Mouse (Mus musculus) cerebellum, adult 9-10 months (tissue): ENCODE data around the gene Notch2.

Experiments used
- DNase-seq: peaks from one replicate; pipeline ENCODE4 v3.0.0; 2022

Gene Notch2

GRCm38 (mm10) chr3:98079601-98080215 is 66.4 kb downstream of the Notch2 start:
- DNase-seq: no peak

GRCm38 (mm10) chr3:98080630-98081029 is 67.3 kb downstream of the Notch2 start:
- no peak for DNase-seq

DNA sequence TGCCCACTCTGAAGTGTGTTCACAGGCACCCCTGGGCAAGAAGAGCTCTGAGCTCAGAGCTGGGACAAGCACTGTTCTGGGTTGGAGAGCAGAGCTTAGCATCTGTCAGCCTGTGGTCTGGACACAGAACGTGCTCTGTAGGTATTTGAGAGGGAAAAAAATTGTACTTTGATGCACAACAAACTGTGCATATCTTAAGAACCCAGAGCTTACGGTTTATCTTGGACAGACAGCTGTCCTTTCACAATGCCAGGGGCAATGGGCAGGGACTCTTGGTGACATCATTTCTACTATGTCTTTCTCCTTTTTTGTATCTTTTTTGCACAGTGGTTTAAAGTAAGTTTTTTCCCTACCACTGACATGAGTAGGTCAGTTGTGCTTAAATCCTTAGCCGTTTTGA is 68.9 kb downstream of the Notch2 start:
- no peak for DNase-seq

GRCm38 (mm10) chr3:98082972-98083371 is 69.6 kb downstream of the Notch2 start:
- no peak for DNase-seq

DNA sequence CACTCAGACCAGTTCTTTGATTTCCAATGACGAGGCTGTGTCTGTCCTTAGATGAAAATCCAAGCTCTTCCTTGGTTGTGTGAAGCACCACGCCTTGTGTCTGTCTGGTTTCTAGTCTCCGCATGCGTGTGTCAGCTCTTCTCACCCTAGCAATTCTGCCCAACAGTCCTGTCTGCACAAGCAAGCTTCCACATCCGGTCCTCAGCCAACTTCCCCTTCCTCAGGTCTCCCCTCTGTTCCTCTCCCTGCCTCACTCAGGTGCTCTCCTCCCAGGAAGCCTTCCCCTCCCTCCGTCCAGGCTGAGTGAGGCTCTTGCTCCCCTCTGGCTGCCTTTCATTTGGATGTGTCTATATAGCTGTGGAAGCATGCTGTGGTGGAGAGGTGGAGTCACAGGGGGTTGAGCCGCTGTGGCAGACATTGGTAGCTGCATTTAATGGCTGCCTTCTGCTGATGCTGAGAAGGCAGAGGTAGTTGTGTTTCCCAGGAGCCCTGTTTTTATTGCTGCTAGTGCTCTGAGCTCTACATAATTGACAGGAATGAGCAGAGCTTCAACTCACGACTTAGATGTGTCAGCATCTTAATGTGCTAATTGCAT is 70.8 kb downstream of the Notch2 start:
- DNase-seq: no peak

GRCm38 (mm10) chr3:98084870-98085269 is 71.5 kb downstream of the Notch2 start:
- no peak for DNase-seq

DNA sequence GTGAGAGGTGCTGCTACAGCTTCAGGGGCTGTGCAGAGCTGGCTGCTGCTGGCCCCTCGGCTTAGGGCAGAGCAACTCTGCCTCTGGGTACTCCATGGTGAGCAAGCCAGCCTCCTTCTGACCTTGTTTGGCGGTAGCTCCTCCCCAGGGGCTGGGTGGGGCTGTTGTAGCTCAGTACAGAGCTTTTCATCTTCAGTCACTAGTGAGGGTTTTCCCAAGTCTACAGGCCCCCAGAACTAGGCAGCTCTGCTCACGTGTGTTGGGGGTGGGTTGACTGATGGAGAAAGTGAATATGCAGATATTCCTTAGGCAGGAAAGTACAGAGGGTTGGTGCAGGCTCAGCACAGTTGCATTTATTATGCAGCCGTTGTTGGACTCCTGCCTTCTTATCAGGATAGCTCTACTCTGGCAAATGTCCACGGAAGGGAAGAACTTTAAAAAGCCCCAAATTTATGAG is 72.5 kb downstream of the Notch2 start:
- DNase-seq: no peak

GRCm38 (mm10) chr3:98086441-98086840 is 73.1 kb downstream of the Notch2 start:
- DNase-seq: no peak

GRCm38 (mm10) chr3:98086860-98087259 is 73.5 kb downstream of the Notch2 start:
- no peak for DNase-seq

GRCm38 (mm10) chr3:98087551-98087950 is 74.2 kb downstream of the Notch2 start:
- DNase-seq: no peak

DNA sequence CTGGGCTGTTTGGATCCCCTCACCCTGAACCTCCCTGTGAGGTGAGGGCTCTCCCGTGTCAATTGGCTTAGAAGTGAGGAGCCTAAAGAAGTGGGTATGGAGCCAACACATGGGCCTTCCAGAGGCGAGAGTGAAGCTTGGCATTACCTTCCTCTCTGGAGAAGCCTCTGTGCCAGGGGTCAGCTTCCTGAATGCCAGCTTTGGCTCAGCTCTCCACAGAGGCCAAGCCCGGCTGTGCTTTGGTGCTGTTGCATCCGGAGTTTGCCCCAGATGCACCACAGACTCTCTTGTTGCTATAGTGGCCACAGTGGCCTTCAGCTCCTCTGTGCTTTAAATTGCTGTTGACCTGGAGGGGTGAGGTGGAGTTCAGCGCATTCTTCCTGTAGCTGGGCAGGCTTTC is 76.4 kb downstream of the Notch2 start:
- no peak for DNase-seq

DNA sequence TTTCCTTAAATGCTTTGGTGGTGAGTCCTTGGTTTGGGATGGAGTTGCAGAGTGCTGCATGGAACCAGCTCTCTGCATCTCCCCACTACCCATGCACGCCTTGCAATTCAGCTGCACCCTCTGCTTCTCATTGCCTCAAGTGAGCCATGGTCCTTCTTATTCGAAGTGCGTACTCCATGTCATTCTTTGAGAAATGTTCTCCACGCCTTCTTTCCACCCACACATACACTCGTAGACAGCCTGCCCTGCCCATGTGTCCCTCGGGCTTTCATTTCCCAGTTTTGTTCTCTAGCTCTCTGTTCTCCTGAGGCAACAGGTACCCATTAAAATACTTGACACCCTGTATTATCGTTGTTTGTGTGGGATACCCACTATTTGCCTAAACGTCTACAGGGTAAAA is 76.8 kb downstream of the Notch2 start:
- no peak for DNase-seq

DNA sequence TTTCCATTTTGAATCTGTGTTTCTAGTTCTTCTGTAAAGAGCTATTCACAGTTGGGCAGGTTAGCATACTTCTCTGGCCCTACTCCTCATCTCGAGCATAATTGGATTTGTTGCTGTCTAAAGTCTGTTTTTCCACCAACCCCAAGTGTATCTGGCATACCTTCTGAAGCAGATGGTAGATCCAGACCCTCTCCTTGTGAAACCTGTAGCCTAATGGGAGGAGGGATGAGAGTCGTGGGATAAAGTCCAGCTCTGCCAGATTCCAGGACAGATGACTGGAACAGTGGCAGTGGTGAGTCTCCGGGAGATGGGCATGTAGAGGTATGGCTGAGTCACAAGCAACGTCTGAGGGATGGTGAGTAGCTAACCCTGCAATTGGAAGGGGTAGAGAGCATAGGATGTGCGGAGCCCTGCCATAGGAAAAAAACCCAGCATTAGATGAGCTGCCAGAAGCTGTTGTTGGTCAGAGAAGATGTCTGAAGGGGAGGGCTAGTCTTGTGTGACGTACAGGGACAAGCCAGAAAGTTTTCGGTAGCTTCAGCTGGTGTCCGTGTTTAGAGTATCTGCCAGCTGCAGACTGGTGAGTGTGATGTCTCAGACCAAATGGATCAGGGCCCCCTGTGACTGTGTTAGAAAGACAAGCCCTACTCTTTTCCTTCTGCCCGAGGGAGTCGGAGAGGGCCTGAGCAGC is 79.5 kb downstream of the Notch2 start:
- peak; percentile 7 for DNase-seq

DNA sequence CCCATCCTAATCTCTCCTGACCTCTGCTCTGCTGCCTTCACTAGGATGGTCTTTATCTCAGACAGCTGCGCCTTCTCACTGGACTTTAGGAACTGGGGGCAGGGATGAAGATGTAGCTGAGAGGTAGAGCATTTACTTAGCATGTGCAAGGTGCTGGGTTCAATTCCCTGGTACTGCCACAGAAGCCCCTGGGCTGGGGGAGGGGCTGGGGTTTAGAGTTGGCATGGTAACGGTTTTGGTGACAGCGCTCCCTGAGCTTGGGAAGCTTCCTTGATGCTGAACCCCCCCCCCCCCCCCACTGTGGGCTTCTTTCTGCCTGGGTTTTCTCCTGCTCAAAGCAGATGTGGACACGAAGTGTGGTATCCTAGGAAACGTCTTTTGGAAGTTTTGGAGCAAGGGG is 80.6 kb downstream of the Notch2 start:
- no peak for DNase-seq

DNA sequence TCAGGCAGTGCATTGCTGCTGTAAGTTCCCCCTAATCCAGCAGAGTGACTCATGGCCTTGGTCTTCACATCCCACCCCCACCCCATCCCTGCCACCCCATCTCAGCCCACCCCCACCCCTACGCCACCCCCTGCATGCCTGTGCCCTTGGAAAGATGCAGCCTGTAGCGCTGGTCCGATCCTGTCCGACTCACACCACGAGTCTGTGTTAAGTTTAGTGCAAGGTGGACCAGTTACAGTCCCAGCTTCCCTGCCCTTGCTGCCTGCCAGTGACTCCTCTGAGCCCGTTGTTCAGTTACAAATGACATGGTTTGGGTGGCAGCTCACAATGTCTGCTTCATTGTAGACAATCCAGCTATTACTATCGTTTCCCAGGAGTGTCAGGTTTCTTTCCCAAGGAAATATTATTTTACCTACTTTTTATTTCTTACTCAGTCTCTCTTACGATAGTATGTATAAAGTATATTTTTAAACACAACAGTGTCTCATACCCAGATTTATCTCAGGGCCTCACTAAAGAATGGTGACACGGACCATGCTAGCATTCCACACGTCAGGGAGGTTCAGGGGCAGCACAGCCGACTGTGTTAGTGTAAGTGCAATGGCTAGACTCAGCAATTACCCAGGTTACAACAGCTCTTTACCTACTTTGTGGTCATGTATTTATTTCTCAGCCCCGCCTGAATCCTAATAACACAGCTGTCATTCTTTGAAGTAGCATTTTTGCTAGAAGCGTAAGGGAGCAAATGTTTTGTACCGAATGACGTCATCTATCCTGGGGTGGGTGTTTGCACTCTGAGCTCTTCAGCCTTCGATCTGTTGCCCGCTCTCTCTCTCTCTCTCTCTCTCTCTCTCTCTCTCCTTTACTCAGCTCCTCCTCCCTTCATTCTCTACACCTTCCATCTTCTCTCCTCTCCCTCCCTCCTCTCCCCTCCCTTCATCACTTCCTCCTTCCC is 81.6 kb downstream of the Notch2 start:
- DNase-seq: no peak

GRCm38 (mm10) chr3:98096981-98097380 is 83.7 kb downstream of the Notch2 start:
- no peak for DNase-seq

- DNase-seq: no peak
These were observed 85.3 kb downstream of the Notch2 start for GRCm38 (mm10) chr3:98098676-98099075.

DNA sequence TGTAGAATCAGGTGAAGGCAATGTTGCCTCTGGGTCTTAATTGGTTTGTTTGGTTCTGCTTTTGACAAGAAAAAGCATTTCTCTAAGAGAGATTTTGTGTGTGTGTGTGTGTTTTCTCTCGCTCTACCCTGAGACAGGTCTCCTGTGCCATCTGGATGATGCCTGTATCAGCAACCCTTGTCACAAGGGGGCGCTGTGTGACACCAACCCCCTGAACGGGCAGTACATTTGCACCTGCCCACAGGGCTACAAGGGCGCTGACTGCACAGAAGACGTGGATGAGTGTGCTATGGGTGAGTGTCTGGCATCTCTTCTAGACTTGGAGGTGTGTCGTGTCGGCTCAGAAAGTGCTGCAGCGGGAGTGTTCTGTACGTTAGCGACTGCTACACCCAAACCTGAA is 86.0 kb downstream of the Notch2 start:
- no peak for DNase-seq

- no peak for DNase-seq
These were observed 88.2 kb downstream of the Notch2 start for GRCm38 (mm10) chr3:98101541-98101940.

DNA sequence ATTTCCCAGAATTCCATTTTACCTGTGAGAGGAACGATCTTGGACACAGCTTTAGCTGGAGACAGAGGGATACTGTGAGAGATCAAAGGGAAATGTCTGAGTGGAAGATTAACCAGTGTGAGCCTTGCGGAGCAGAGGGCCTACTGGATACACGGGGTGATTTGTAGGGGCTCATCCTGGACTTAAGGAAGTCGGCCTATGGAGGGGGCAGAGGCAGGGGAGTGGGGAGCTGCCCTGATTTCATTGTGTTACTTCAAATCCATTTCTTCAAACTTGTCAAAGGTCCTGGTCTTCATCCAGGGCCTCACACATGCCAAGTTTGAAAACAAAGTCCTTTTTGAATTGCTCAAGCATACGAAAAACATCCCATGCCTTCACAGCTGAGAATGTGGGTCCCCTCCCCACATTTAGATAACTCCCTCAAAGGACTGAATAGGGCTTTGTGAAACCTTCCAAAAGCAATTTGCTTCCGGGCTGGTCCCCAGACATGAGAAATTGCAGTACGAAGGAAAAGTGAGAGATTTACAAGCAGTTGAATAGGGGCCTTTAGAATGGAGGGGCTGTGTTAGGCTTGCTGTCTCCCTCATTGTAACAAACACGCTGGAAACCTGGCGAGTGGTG is 91.6 kb downstream of the Notch2 start:
- DNase-seq: peak; percentile 6

GRCm38 (mm10) chr3:98105496-98105895 is 92.2 kb downstream of the Notch2 start:
- no peak for DNase-seq

- DNase-seq: no peak
These were observed 92.8 kb downstream of the Notch2 start for GRCm38 (mm10) chr3:98106115-98106514.
